Mouse (Mus musculus) CD8-positive naive resting alpha-beta T cell, adult 2 months (primary cell): Measurements from ENCODE around the gene Tef.

ENCODE experiments used
- DNase-seq, 2 experiments: peaks; one replicate each; pipeline ENCODE4 v3.0.0; 2022; ENCODE audit warnings: low read depth in 2 of 2, low spot score in 2 of 2

Tef gene

DNA sequence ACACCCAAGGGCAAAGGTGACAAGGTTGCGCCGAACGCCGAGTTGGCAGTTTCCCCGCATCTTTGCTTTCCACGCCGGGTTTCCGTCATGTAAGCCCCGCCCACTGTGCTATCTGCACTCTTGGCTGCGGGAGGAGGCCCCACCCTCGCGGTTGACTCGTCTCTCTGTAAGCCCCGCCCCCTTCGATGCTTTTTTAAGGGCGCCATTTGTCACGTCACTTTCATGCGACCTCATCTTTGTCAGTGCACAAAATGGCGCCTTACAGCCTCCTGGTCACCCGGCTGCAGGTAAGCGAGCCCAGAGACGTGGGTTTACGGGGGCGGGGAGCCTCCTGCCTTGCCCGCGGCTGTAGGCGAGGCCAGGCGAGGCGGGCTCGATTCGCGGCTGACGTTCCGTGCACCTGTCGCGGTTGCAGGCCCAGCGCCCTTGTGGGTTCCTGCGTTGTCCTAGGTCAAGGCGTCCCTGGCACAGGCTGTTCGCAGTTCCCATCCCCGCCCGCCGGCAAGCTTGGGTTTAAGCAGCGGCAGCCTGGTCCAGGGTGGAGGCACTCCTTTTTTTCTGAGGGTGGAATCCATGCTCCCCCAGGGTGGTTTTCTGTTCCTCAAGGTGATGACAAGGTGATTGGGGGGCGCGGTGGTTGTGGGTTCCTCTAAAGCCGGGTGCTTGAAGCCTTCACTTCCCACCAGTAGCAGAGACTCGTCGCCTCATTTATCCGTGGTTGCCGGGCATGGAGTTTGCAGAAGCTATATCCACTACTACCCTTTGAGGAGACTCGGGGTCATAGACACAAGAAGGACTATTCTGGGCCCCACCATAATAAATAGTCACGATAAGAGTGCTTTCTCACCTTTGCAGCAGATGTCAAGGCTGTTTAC is 70.3 kb downstream of the Tef start, which contains the start of gene Aco2:
Gene Aco2 (plus strand): TSS at position 48 of the 875 bp plus-strand sequence.
- peak; percentile 99 to 100 for DNase-seq
